Mouse (Mus musculus): Measurements from ENCODE around the gene Zc3h13. TPM values are rescaled to one million over a fixed set of nuclear protein-coding genes. Genes with fewer than 3 reads are reported as not detected.
A peak's percentile ranks its signal among the peaks of the same experiment; 100 is the strongest.

Gene Zc3h13
- polyA plus RNA-seq, 1 experiment from 2014 or later: 19.9 TPM

GRCm38 (mm10) chr14:75250432-75250831 is 33.7 kb upstream of the Zc3h13 start:
- no peak overlapping the region for H3K4me3 ChIP-seq (ENCODE audit: low read length)
- no peak overlapping the region for H3K4me2 ChIP-seq (ENCODE audit: low read depth, low read length)
- H3K4me1 ChIP-seq (ENCODE audit: control insufficient read depth, insufficient read depth, low read length): no peaks in the 10 kb centered on the region
- WGBS: 73% methylated on average over 3 of the region's 3 CpGs
- no peaks in the 10 kb centered on the region for H3K36me3 ChIP-seq (ENCODE audit: control insufficient read depth, insufficient read depth, low read length)
- H3K27me3 ChIP-seq (replicated peaks; ENCODE audit: control insufficient read depth, insufficient read depth, low read length): no peaks in the 10 kb centered on the region
- no peak for ATAC-seq
- no peak overlapping the region for H3K9ac ChIP-seq (ENCODE audit: low read depth, low read length)
- H3K9me3 ChIP-seq (ENCODE audit: control insufficient read depth, low read length): no peaks in the 10 kb centered on the region
- no peak overlapping the region for H3K27ac ChIP-seq (ENCODE audit: low read length)

- Histone ChIP-seq H3K4me1 (ENCODE audit: control insufficient read depth, insufficient read depth, low read length) (no peaks in the 10 kb centered on the region), H3K4me3 (ENCODE audit: low read length) (no peak overlapping the region), H3K27me3 (replicated peaks; ENCODE audit: control insufficient read depth, insufficient read depth, low read length) (no peaks in the 10 kb centered on the region), H3K9ac (ENCODE audit: low read depth, low read length) (no peak overlapping the region), H3K27ac (ENCODE audit: low read length) (no peak overlapping the region), H3K9me3 (ENCODE audit: control insufficient read depth, low read length) (no peaks in the 10 kb centered on the region), H3K4me2 (ENCODE audit: low read depth, low read length) (no peak overlapping the region), H3K36me3 (ENCODE audit: control insufficient read depth, insufficient read depth, low read length) (no peaks in the 10 kb centered on the region)
- no peak for ATAC-seq
- WGBS: 42% methylated on average over 5 of the region's 5 CpGs
Observed at GRCm38 (mm10) chr14:75256521-75256920, 27.7 kb upstream of the Zc3h13 start.

- no peak for ATAC-seq
- H3K36me3 ChIP-seq (ENCODE audit: control insufficient read depth, insufficient read depth, low read length): no peaks in the 10 kb centered on the region
- no peak overlapping the region for H3K9ac ChIP-seq (ENCODE audit: low read depth, low read length)
- no peaks in the 10 kb centered on the region for H3K27me3 ChIP-seq (replicated peaks; ENCODE audit: control insufficient read depth, insufficient read depth, low read length)
- no peaks in the 10 kb centered on the region for H3K4me1 ChIP-seq (ENCODE audit: control insufficient read depth, insufficient read depth, low read length)
- no peak overlapping the region for H3K4me2 ChIP-seq (ENCODE audit: low read depth, low read length)
- WGBS: 85% methylated on average over 5 of the region's 5 CpGs
- H3K4me3 ChIP-seq (ENCODE audit: low read length): no peak overlapping the region
- no peaks in the 10 kb centered on the region for H3K9me3 ChIP-seq (ENCODE audit: control insufficient read depth, low read length)
- H3K27ac ChIP-seq (ENCODE audit: low read length): no peak overlapping the region
Observed at GRCm38 (mm10) chr14:75269531-75269930, 14.6 kb upstream of the Zc3h13 start.

GRCm38 (mm10) chr14:75279716-75280115 is 4.5 kb upstream of the Zc3h13 start:
- H3K4me3 ChIP-seq (ENCODE audit: low read length): no peak overlapping the region
- H3K27ac ChIP-seq (ENCODE audit: low read length): no peak overlapping the region
- H3K9me3 ChIP-seq (ENCODE audit: control insufficient read depth, low read length): no peaks in the 10 kb centered on the region
- H3K4me2 ChIP-seq (ENCODE audit: low read depth, low read length): no peak overlapping the region
- no peaks in the 10 kb centered on the region for H3K36me3 ChIP-seq (ENCODE audit: control insufficient read depth, insufficient read depth, low read length)
- no peak for ATAC-seq
- no peak overlapping the region for H3K9ac ChIP-seq (ENCODE audit: low read depth, low read length)
- H3K27me3 ChIP-seq (replicated peaks; ENCODE audit: control insufficient read depth, insufficient read depth, low read length): no peaks in the 10 kb centered on the region
- 85% methylated on average over 6 of the region's 6 CpGs for WGBS
- H3K4me1 ChIP-seq (ENCODE audit: control insufficient read depth, insufficient read depth, low read length): peaks cover 3% of the 10 kb centered on the region; the same call in 1 of the 2 replicates

GRCm38 (mm10) chr14:75280406-75280805 is 3.8 kb upstream of the Zc3h13 start:
- H3K9ac ChIP-seq (ENCODE audit: low read depth, low read length): no peak overlapping the region
- 50% methylated on average over 5 of the region's 5 CpGs for WGBS
- ATAC-seq: no peak

GRCm38 (mm10) chr14:75283609-75284192 is 472 bp upstream of the Zc3h13 start:
- Histone ChIP-seq H3K4me1 (ENCODE audit: control insufficient read depth, insufficient read depth, low read length) (peaks cover 5% of the 10 kb centered on the region; the same call in 1 of the 2 replicates), H3K4me3 (ENCODE audit: low read length) (peak overlapping the region; percentile 99), H3K27ac (ENCODE audit: low read length) (no peak overlapping the region), H3K9ac (ENCODE audit: low read depth, low read length) (peak overlapping the region; percentile 88), H3K4me2 (ENCODE audit: low read depth, low read length) (peak overlapping the region; percentile 82), H3K27me3 (replicated peaks; ENCODE audit: control insufficient read depth, insufficient read depth, low read length) (no peaks in the 10 kb centered on the region), H3K9me3 (ENCODE audit: control insufficient read depth, low read length) (no peaks in the 10 kb centered on the region), H3K36me3 (ENCODE audit: control insufficient read depth, insufficient read depth, low read length) (no peaks in the 10 kb centered on the region)
- WGBS: 5% methylated on average over 19 of the region's 19 CpGs
- ATAC-seq: no peak; the same call in none of the 2 replicates

More at GRCm38 (mm10) chr14:75280406-75280805, 3.8 kb upstream of the Zc3h13 start:
- H3K36me3 ChIP-seq (ENCODE audit: control insufficient read depth, insufficient read depth, low read length): no peaks in the 10 kb centered on the region
- no peak overlapping the region for H3K4me3 ChIP-seq (ENCODE audit: low read length)
- no peak overlapping the region for H3K4me2 ChIP-seq (ENCODE audit: low read depth, low read length)
- no peak overlapping the region for H3K27ac ChIP-seq (ENCODE audit: low read length)
- peaks cover 3% of the 10 kb centered on the region; the same call in 1 of the 2 replicates for H3K4me1 ChIP-seq (ENCODE audit: control insufficient read depth, insufficient read depth, low read length)
- H3K9me3 ChIP-seq (ENCODE audit: control insufficient read depth, low read length): no peaks in the 10 kb centered on the region
- H3K27me3 ChIP-seq (replicated peaks; ENCODE audit: control insufficient read depth, insufficient read depth, low read length): no peaks in the 10 kb centered on the region

GRCm38 (mm10) chr14:75301081-75301480 is 16.9 kb downstream of the Zc3h13 start:
- ATAC-seq: no peak
- Histone ChIP-seq H3K36me3 (ENCODE audit: control insufficient read depth, insufficient read depth, low read length) (no peaks in the 10 kb centered on the region), H3K4me2 (ENCODE audit: low read depth, low read length) (no peak overlapping the region), H3K4me1 (ENCODE audit: control insufficient read depth, insufficient read depth, low read length) (no peaks in the 10 kb centered on the region), H3K9ac (ENCODE audit: low read depth, low read length) (no peak overlapping the region), H3K27me3 (replicated peaks; ENCODE audit: control insufficient read depth, insufficient read depth, low read length) (no peaks in the 10 kb centered on the region), H3K4me3 (ENCODE audit: low read length) (no peak overlapping the region), H3K27ac (ENCODE audit: low read length) (no peak overlapping the region), H3K9me3 (ENCODE audit: control insufficient read depth, low read length) (no peaks in the 10 kb centered on the region)
- 94% methylated on average over 1 of the region's 1 CpGs for WGBS

GRCm38 (mm10) chr14:75303807-75304206 is 19.6 kb downstream of the Zc3h13 start:
- WGBS: 47% methylated on average over 5 of the region's 5 CpGs

GRCm38 (mm10) chr14:75307855-75308254 is 23.7 kb downstream of the Zc3h13 start:
- no peaks in the 10 kb centered on the region for H3K9me3 ChIP-seq (ENCODE audit: control insufficient read depth, low read length)
- H3K9ac ChIP-seq (ENCODE audit: low read depth, low read length): no peak overlapping the region
- no peak overlapping the region for H3K4me2 ChIP-seq (ENCODE audit: low read depth, low read length)
- no peaks in the 10 kb centered on the region for H3K36me3 ChIP-seq (ENCODE audit: control insufficient read depth, insufficient read depth, low read length)
- no peak for ATAC-seq
- no peaks in the 10 kb centered on the region for H3K4me1 ChIP-seq (ENCODE audit: control insufficient read depth, insufficient read depth, low read length)
- H3K27me3 ChIP-seq (replicated peaks; ENCODE audit: control insufficient read depth, insufficient read depth, low read length): no peaks in the 10 kb centered on the region
- no peak overlapping the region for H3K4me3 ChIP-seq (ENCODE audit: low read length)
- H3K27ac ChIP-seq (ENCODE audit: low read length): no peak overlapping the region

More at GRCm38 (mm10) chr14:75303807-75304206, 19.6 kb downstream of the Zc3h13 start:
- no peak overlapping the region for H3K4me3 ChIP-seq (ENCODE audit: low read length)
- no peak overlapping the region for H3K4me2 ChIP-seq (ENCODE audit: low read depth, low read length)
- no peaks in the 10 kb centered on the region for H3K4me1 ChIP-seq (ENCODE audit: control insufficient read depth, insufficient read depth, low read length)
- H3K36me3 ChIP-seq (ENCODE audit: control insufficient read depth, insufficient read depth, low read length): no peaks in the 10 kb centered on the region
- H3K9me3 ChIP-seq (ENCODE audit: control insufficient read depth, low read length): no peaks in the 10 kb centered on the region
- no peak for ATAC-seq
- H3K27me3 ChIP-seq (replicated peaks; ENCODE audit: control insufficient read depth, insufficient read depth, low read length): no peaks in the 10 kb centered on the region
- no peak overlapping the region for H3K27ac ChIP-seq (ENCODE audit: low read length)
- no peak overlapping the region for H3K9ac ChIP-seq (ENCODE audit: low read depth, low read length)

All from intestine, embryonic 16.5 days (tissue).